Mouse (Mus musculus): ENCODE data around the gene Bloc1s4. TPM values are rescaled to one million over a fixed set of nuclear protein-coding genes. Genes with fewer than 3 reads are reported as not detected.

Gene Bloc1s4
- polyA plus RNA-seq, 1 experiment = 20.5 TPM

GRCm38 (mm10) chr5:36720219-36720618, 28.2 kb downstream of the Bloc1s4 start:
- no peaks in the 10 kb centered on the region for H3K36me3 ChIP-seq (ENCODE audit: control insufficient read depth, insufficient read depth, low read length)
- no peak overlapping the region for H3K4me3 ChIP-seq (ENCODE audit: extremely low read depth, insufficient read depth, insufficient read length)
- WGBS = 85% methylated on average over 5 of the region's 5 CpGs
- H3K4me1 ChIP-seq (ENCODE audit: control insufficient read depth, insufficient read depth, insufficient read length) = no peaks in the 10 kb centered on the region
- H3K27ac ChIP-seq (ENCODE audit: insufficient read depth, low read length) = no peak overlapping the region
- TF ChIP-seq POLR2A (IDR thresholded peaks at IDR 0.05; ENCODE audit: low read depth, low read length) (no peak), CTCF (IDR thresholded peaks at IDR 0.05; ENCODE audit: extremely low read depth, insufficient read depth, insufficient read length, insufficient replicate concordance) (no peak)
- no peak for DNase-seq (ENCODE audit: low read depth in 1 of 2, low spot score in 2 of 2)
- H3K27me3 ChIP-seq (ENCODE audit: control insufficient read depth, insufficient read depth, low read length) = no peaks in the 10 kb centered on the region

DNA sequence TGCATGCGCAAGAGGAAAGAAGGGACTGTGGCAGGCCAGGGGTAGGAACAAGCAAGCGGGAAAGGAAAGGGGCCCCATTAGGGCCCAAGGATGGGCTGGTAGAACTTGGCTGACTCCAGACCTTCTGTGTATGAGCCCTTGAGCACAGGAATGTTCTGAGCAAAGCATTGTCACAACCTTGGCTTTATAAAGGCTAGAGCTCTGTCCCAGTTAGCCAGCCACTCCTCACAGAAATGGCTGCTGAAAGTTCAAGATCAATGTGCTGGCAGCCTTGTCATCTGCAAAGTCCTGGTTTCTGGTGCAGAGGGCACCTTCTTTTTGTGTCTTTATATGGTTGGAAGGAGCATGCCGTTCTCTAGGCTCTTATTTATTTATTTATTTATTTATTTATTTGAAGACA, 28.8 kb downstream of the Bloc1s4 start:
- WGBS = 86% methylated on average over 3 of the region's 3 CpGs
- Histone ChIP-seq H3K4me1 (ENCODE audit: control insufficient read depth, insufficient read depth, insufficient read length) (no peaks in the 10 kb centered on the region), H3K27me3 (ENCODE audit: control insufficient read depth, insufficient read depth, low read length) (no peaks in the 10 kb centered on the region), H3K27ac (ENCODE audit: insufficient read depth, low read length) (no peak overlapping the region), H3K36me3 (ENCODE audit: control insufficient read depth, insufficient read depth, low read length) (no peaks in the 10 kb centered on the region), H3K4me3 (ENCODE audit: extremely low read depth, insufficient read depth, insufficient read length) (no peak overlapping the region)
- TF ChIP-seq POLR2A (IDR thresholded peaks at IDR 0.05; ENCODE audit: low read depth, low read length) = no peak
- no peak for TF ChIP-seq CTCF (IDR thresholded peaks at IDR 0.05; ENCODE audit: extremely low read depth, insufficient read depth, insufficient read length, insufficient replicate concordance)
- no peak for DNase-seq (ENCODE audit: low read depth in 1 of 2, low spot score in 2 of 2)

- H3K4me3 ChIP-seq (ENCODE audit: extremely low read depth, insufficient read depth, insufficient read length) = no peak overlapping the region
- no peak overlapping the region for H3K27ac ChIP-seq (ENCODE audit: insufficient read depth, low read length)
- no peaks in the 10 kb centered on the region for H3K36me3 ChIP-seq (ENCODE audit: control insufficient read depth, insufficient read depth, low read length)
- no peaks in the 10 kb centered on the region for H3K27me3 ChIP-seq (ENCODE audit: control insufficient read depth, insufficient read depth, low read length)
- no peak for TF ChIP-seq POLR2A (IDR thresholded peaks at IDR 0.05; ENCODE audit: low read depth, low read length)
- TF ChIP-seq CTCF (IDR thresholded peaks at IDR 0.05; ENCODE audit: extremely low read depth, insufficient read depth, insufficient read length, insufficient replicate concordance) = no peak
- no peak for DNase-seq (ENCODE audit: low read depth in 1 of 2, low spot score in 2 of 2)
- H3K4me1 ChIP-seq (ENCODE audit: control insufficient read depth, insufficient read depth, insufficient read length) = no peaks in the 10 kb centered on the region
- WGBS = 89% methylated on average over 5 of the region's 5 CpGs
Measured at GRCm38 (mm10) chr5:36719135-36719534, 29.3 kb downstream of the Bloc1s4 start.

GRCm38 (mm10) chr5:36717889-36718288, 30.6 kb downstream of the Bloc1s4 start:
- no peak overlapping the region for H3K4me3 ChIP-seq (ENCODE audit: extremely low read depth, insufficient read depth, insufficient read length)
- H3K4me1 ChIP-seq (ENCODE audit: control insufficient read depth, insufficient read depth, insufficient read length) = no peaks in the 10 kb centered on the region
- TF ChIP-seq POLR2A (IDR thresholded peaks at IDR 0.05; ENCODE audit: low read depth, low read length) (no peak), CTCF (IDR thresholded peaks at IDR 0.05; ENCODE audit: extremely low read depth, insufficient read depth, insufficient read length, insufficient replicate concordance) (no peak)
- WGBS = 82% methylated on average over 3 of the region's 3 CpGs
- H3K27me3 ChIP-seq (ENCODE audit: control insufficient read depth, insufficient read depth, low read length) = no peaks in the 10 kb centered on the region
- H3K36me3 ChIP-seq (ENCODE audit: control insufficient read depth, insufficient read depth, low read length) = no peaks in the 10 kb centered on the region
- no peak for DNase-seq (ENCODE audit: low read depth in 1 of 2, low spot score in 2 of 2)
- no peak overlapping the region for H3K27ac ChIP-seq (ENCODE audit: insufficient read depth, low read length)

DNA sequence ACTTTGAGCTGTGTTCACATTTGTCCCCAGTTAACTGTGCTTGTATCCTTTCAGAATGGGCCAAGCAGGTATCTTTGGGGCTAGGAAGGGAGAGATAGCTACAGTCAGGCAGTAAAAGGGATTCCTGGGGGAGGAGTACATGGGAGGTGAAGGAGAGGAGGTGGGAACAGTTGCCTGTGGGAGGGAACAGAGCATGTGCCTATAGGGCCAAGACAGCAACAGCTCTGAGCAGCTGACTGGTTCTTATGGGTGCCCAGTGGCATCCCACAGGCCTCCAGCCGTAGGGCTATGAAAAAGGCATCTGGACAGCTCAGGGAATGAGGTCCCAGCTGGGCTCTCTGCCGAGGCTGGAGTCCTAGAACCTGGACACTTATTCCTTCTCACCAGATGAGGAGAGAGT, 31.6 kb downstream of the Bloc1s4 start:
- Histone ChIP-seq H3K27ac (ENCODE audit: insufficient read depth, low read length) (no peak overlapping the region), H3K36me3 (ENCODE audit: control insufficient read depth, insufficient read depth, low read length) (no peaks in the 10 kb centered on the region), H3K27me3 (ENCODE audit: control insufficient read depth, insufficient read depth, low read length) (no peaks in the 10 kb centered on the region), H3K4me1 (ENCODE audit: control insufficient read depth, insufficient read depth, insufficient read length) (peaks cover 5% of the 10 kb centered on the region; the same call in 1 of the 2 replicates), H3K4me3 (ENCODE audit: extremely low read depth, insufficient read depth, insufficient read length) (no peak overlapping the region)
- 91% methylated on average over 2 of the region's 2 CpGs for WGBS
- DNase-seq (ENCODE audit: low read depth in 1 of 2, low spot score in 2 of 2) = no peak
- TF ChIP-seq POLR2A (IDR thresholded peaks at IDR 0.05; ENCODE audit: low read depth, low read length) = no peak
- no peak for TF ChIP-seq CTCF (IDR thresholded peaks at IDR 0.05; ENCODE audit: extremely low read depth, insufficient read depth, insufficient read length, insufficient replicate concordance)

DNA sequence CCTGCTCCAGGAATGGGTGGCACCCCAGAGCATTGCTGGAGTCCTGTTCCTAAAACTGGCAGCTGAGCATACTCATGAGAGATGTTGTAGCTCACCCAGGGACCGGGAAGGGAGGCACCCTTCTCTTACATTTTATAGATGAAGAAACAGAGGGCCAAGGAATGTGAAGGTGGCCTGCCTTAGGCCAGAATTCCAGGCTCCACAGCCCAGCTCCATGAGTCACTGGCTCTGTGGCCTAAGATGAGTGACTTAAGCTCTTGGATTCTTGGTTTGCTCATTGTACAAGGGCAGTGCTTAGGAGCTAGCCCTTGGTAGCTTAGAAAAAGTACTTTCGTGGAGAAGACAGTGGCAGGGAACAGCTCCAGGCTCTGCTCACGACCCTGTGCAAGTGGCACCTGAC, 33.6 kb downstream of the Bloc1s4 start:
- DNase-seq (ENCODE audit: low read depth in 1 of 2, low spot score in 2 of 2) = no peak
- Histone ChIP-seq H3K4me1 (ENCODE audit: control insufficient read depth, insufficient read depth, insufficient read length) (peaks cover 5% of the 10 kb centered on the region; the same call in 1 of the 2 replicates), H3K4me3 (ENCODE audit: extremely low read depth, insufficient read depth, insufficient read length) (no peak overlapping the region), H3K27ac (ENCODE audit: insufficient read depth, low read length) (no peak overlapping the region), H3K27me3 (ENCODE audit: control insufficient read depth, insufficient read depth, low read length) (no peaks in the 10 kb centered on the region), H3K36me3 (ENCODE audit: control insufficient read depth, insufficient read depth, low read length) (no peaks in the 10 kb centered on the region)
- 88% methylated on average over 3 of the region's 3 CpGs for WGBS
- TF ChIP-seq POLR2A (IDR thresholded peaks at IDR 0.05; ENCODE audit: low read depth, low read length) = no peak
- no peak for TF ChIP-seq CTCF (IDR thresholded peaks at IDR 0.05; ENCODE audit: extremely low read depth, insufficient read depth, insufficient read length, insufficient replicate concordance)

DNA sequence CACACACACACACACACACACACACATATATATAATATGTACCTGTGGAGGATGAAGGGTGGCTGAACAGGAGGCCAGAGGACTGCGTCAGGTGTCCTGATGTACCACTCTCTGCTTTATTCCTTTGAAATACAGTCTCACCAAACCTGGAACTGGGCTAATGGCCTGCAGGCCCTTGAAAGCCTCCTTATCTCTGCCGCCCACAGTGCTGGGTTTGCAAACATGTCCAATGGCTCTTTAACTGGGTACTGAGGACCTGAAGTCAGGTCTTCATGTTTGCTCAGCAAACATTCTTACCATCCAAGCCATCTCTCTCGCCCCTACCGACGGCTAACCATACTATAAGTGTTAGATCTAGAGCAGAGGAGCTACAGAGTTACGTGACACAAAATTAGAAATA, 34.8 kb downstream of the Bloc1s4 start:
- no peak for DNase-seq (ENCODE audit: low read depth in 1 of 2, low spot score in 2 of 2)
- Histone ChIP-seq H3K27ac (ENCODE audit: insufficient read depth, low read length) (peak overlapping the region; percentile 3; the same call in 1 of the 2 replicates), H3K36me3 (ENCODE audit: control insufficient read depth, insufficient read depth, low read length) (no peaks in the 10 kb centered on the region), H3K27me3 (ENCODE audit: control insufficient read depth, insufficient read depth, low read length) (no peaks in the 10 kb centered on the region), H3K4me3 (ENCODE audit: extremely low read depth, insufficient read depth, insufficient read length) (no peak overlapping the region), H3K4me1 (ENCODE audit: control insufficient read depth, insufficient read depth, insufficient read length) (peaks cover 5% of the 10 kb centered on the region; the same call in 1 of the 2 replicates)
- TF ChIP-seq POLR2A (IDR thresholded peaks at IDR 0.05; ENCODE audit: low read depth, low read length) (no peak), CTCF (IDR thresholded peaks at IDR 0.05; ENCODE audit: extremely low read depth, insufficient read depth, insufficient read length, insufficient replicate concordance) (no peak)
- 89% methylated on average over 6 of the region's 6 CpGs for WGBS
